Mouse (Mus musculus) testis, adult 2 months (tissue): Measurements from ENCODE around the gene Mtus2. TPM values are rescaled to one million over a fixed set of nuclear protein-coding genes. Genes with fewer than 3 reads are reported as not detected.

ENCODE experiments used
- H3K27ac ChIP-seq: fragments of 200-500 bp; 2 replicates; pipeline ENCODE4 v1.5.1; 2012; ENCODE audit warnings: low read depth, low read length; ENCODE audit not compliant: control insufficient read depth, insufficient read depth
- H3K27me3 ChIP-seq: fragments of 200-500 bp; 2 replicates; pipeline ENCODE4 v1.6.1; 2012; ENCODE audit warnings: mild to moderate bottlenecking, low read length, moderate library complexity; ENCODE audit not compliant: control insufficient read depth, insufficient read depth
- H3K36me3 ChIP-seq: fragments of 200-500 bp; 2 replicates; pipeline ENCODE4 v1.6.1; 2012; ENCODE audit warnings: mild to moderate bottlenecking, low read length; ENCODE audit not compliant: control insufficient read depth, insufficient read depth
- H3K4me1 ChIP-seq: fragments of 200-500 bp; 2 replicates; pipeline ENCODE4 v1.6.1; 2012; ENCODE audit warnings: low read length; ENCODE audit not compliant: control insufficient read depth, insufficient read depth
- H3K4me3 ChIP-seq: fragments of 200-500 bp; 2 replicates; pipeline ENCODE4 v1.5.1; 2012; ENCODE audit warnings: low read depth, mild to moderate bottlenecking, low read length, moderate library complexity, mixed read lengths; ENCODE audit not compliant: control insufficient read depth
- CTCF ChIP-seq: fragments of 200-500 bp; IDR thresholded peaks from 2 replicates; pipeline ENCODE4 v1.5.1; 2012; ENCODE audit warnings: low read depth, mild to moderate bottlenecking, inconsistent platforms, low read length, moderate library complexity; ENCODE audit not compliant: control insufficient read depth, insufficient read depth, insufficient replicate concordance
- POLR2A ChIP-seq: fragments of 200-500 bp; IDR thresholded peaks from 2 replicates; pipeline ENCODE4 v1.6.1; 2012; ENCODE audit warnings: low read depth, mild to moderate bottlenecking, inconsistent platforms, low read length, moderate library complexity; ENCODE audit not compliant: control insufficient read depth
- polyA plus RNA-seq: library from polyadenylated mRNA; depleted of rRNA; stranded (reverse); fragments of >200 nt; gene quantifications from 2 replicates; pipeline ENCODE4 v1.2.3, GENCODE M21; 2012

Gene Mtus2
- polyA plus RNA-seq, 1 experiment: 1.8 TPM

DNA sequence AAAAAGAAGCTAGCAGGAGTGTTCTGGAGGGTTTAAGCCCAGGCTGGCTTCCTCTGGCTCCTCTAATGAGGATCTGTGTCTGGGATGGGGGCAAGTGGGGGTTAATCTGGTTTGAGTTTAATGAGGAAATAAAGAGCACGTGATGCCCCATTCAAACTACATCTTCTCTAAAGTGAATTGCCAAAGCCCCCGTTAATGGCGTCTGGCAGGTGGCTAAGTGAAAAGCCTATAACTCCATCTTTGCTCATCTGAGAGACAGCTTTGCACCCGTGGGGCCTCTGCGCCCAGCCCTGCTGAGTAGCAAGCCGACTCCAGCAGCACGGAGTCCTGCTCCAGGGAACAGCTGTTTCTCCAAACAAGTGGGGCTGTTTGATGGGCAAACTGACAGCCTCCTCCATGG is 332.8 kb downstream of the Mtus2 start:
- TF ChIP-seq POLR2A (no peak), CTCF (no peak)
- no peak overlapping the region for H3K27ac ChIP-seq
- H3K27me3 ChIP-seq: no peaks in the 10 kb centered on the region
- H3K4me3 ChIP-seq: no peak overlapping the region
- no peaks in the 10 kb centered on the region for H3K36me3 ChIP-seq
- peaks cover 8% of the 10 kb centered on the region for H3K4me1 ChIP-seq

DNA sequence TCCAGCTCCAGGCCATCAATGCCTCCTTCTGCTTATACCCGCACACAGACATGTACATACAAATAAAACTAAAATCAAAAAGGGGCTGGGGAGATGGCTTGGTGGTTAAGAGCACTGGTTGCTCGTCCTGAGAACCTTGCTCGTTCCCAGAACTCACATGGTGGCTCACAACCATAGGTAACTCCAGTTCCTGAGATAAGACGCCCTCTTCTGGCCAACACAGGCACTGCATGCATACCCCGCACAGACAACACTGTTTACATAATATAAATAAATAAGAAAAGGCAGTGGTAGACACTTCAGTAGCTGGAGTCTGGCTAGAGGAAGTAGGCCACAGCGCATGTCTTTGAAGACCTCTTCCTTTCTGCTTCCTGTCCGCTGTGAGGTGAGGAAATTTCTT is 335.7 kb downstream of the Mtus2 start:
- H3K27me3 ChIP-seq: no peaks in the 10 kb centered on the region
- no peaks in the 10 kb centered on the region for H3K36me3 ChIP-seq
- H3K4me3 ChIP-seq: no peak overlapping the region
- TF ChIP-seq CTCF (peak; percentile 50; the same call in 1 of the 2 replicates), POLR2A (no peak)
- H3K27ac ChIP-seq: no peak overlapping the region
- H3K4me1 ChIP-seq: peaks cover 8% of the 10 kb centered on the region

- Histone ChIP-seq H3K27ac (no peak overlapping the region), H3K4me1 (peaks cover 8% of the 10 kb centered on the region), H3K4me3 (no peak overlapping the region), H3K36me3 (no peaks in the 10 kb centered on the region), H3K27me3 (no peaks in the 10 kb centered on the region)
- TF ChIP-seq POLR2A (no peak), CTCF (peak; percentile 90; the same call in 1 of the 2 replicates)
Measured at GRCm38 (mm10) chr5:148293346-148293745, 336.2 kb downstream of the Mtus2 start.

DNA sequence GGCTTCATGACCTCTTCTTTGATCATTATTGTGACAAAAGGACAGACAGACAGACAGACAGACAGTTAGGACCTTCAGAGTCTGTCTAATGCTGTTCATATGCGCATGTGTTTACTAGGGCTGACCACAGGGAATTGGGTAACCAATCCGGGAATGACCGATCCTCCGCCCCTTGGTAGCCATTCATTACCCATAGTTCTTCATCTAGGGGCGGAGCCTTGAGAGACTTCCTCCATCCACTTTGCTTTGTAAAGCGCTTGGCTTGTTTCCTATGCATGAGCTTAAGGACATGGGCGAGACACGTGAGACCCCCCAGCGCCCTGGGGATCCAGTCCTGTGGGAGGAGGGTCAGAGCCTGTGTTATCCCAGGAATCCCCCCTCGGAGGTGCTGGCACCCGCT is 345.8 kb downstream of the Mtus2 start:
- H3K4me1 ChIP-seq: peaks cover 4% of the 10 kb centered on the region
- peak overlapping the region; percentile 59 for H3K4me3 ChIP-seq
- H3K27me3 ChIP-seq: no peaks in the 10 kb centered on the region
- no peaks in the 10 kb centered on the region for H3K36me3 ChIP-seq
- H3K27ac ChIP-seq: no peak overlapping the region
- TF ChIP-seq CTCF: no peak
- TF ChIP-seq POLR2A: no peak

DNA sequence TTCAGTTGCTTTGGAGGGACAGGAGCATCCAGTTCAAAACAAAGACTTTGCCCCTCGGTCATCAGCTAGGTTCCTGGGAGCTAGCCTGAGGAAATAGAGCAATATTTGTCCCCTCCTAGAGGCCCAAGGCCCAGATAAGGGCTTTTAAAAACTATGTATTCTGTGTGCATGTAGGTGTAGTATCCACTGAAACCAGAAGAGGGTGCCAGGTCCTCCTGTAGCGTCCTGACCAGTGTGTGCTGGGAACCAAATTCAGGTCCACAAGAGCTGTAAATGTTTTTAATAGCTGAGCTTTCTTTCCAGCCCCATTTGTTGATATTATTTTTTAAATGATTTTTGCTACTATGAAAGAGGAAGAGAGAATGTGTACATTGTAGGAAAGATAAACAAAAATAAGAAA is 347.0 kb downstream of the Mtus2 start:
- Histone ChIP-seq H3K4me3 (no peak overlapping the region), H3K27me3 (no peaks in the 10 kb centered on the region), H3K36me3 (no peaks in the 10 kb centered on the region), H3K27ac (no peak overlapping the region), H3K4me1 (peaks cover 4% of the 10 kb centered on the region)
- TF ChIP-seq POLR2A (no peak), CTCF (no peak)

GRCm38 (mm10) chr5:148310790-148311189 is 353.7 kb downstream of the Mtus2 start:
- Histone ChIP-seq H3K27me3 (no peaks in the 10 kb centered on the region), H3K36me3 (no peaks in the 10 kb centered on the region), H3K4me1 (no peaks in the 10 kb centered on the region; the same call in 1 of the 2 replicates), H3K27ac (no peak overlapping the region), H3K4me3 (no peak overlapping the region; the same call in 1 of the 2 replicates)
- peak; percentile 22; the same call in 1 of the 2 replicates for TF ChIP-seq CTCF
- TF ChIP-seq POLR2A: no peak

- no peaks in the 10 kb centered on the region for H3K36me3 ChIP-seq
Measured at GRCm38 (mm10) chr5:148312443-148312842, 355.3 kb downstream of the Mtus2 start.

More at GRCm38 (mm10) chr5:148312443-148312842, 355.3 kb downstream of the Mtus2 start:
- Histone ChIP-seq H3K4me3 (no peak overlapping the region), H3K4me1 (no peaks in the 10 kb centered on the region; the same call in 1 of the 2 replicates), H3K27ac (no peak overlapping the region), H3K27me3 (no peaks in the 10 kb centered on the region)
- peak; percentile 22; the same call in 1 of the 2 replicates for TF ChIP-seq CTCF
- TF ChIP-seq POLR2A: no peak
